Mouse (Mus musculus) brain, adult 2 months (tissue): ENCODE results near the gene Col4a2.
A peak's percentile ranks its signal among the peaks of the same experiment; 100 is the strongest.
"Not testable (repeated sequence)": the region's sequence is repeated elsewhere in the genome, so short reads cannot be mapped to it uniquely, and the experiment has no call there.

Source experiments
- DNase-seq: peaks from one replicate; pipeline ENCODE4 v3.0.0; 2011; ENCODE audit warnings: low read depth, low spot score

Gene Col4a2

GRCm38 (mm10) chr8:11459016-11459415 lies 146.4 kb downstream of the Col4a2 start:
- no peak for DNase-seq

- DNase-seq, result peak; percentile 46
Observed at GRCm38 (mm10) chr8:11460934-11461333, 148.3 kb downstream of the Col4a2 start.

GRCm38 (mm10) chr8:11461847-11462246 lies 149.2 kb downstream of the Col4a2 start:
- DNase-seq, result peak; percentile 52

- no peak for DNase-seq
Observed at GRCm38 (mm10) chr8:11462641-11463040, 150.0 kb downstream of the Col4a2 start.

- DNase-seq, result no peak
Observed at GRCm38 (mm10) chr8:11463541-11463888, 150.9 kb downstream of the Col4a2 start.

- no peak for DNase-seq
Observed at GRCm38 (mm10) chr8:11463889-11464706, 151.5 kb downstream of the Col4a2 start.

- no peak for DNase-seq
Observed at GRCm38 (mm10) chr8:11464707-11464964, 152.0 kb downstream of the Col4a2 start.

- no peak for DNase-seq
Observed at GRCm38 (mm10) chr8:11465619-11466018, 153.0 kb downstream of the Col4a2 start.

- DNase-seq, result not testable (repeated sequence)
Observed at GRCm38 (mm10) chr8:11466528-11466927, 153.9 kb downstream of the Col4a2 start.

- peak; percentile 58 for DNase-seq
Observed at GRCm38 (mm10) chr8:11469095-11469494, 156.5 kb downstream of the Col4a2 start.

GRCm38 (mm10) chr8:11470694-11471093 lies 158.1 kb downstream of the Col4a2 start:
- DNase-seq, result no peak

GRCm38 (mm10) chr8:11471309-11471708 lies 158.7 kb downstream of the Col4a2 start:
- no peak for DNase-seq

- no peak for DNase-seq
Observed at GRCm38 (mm10) chr8:11473072-11473471, 160.5 kb downstream of the Col4a2 start.

GRCm38 (mm10) chr8:11475397-11475796 lies 162.8 kb downstream of the Col4a2 start:
- DNase-seq, result no peak

GRCm38 (mm10) chr8:11475876-11476275 lies 163.3 kb downstream of the Col4a2 start:
- no peak for DNase-seq

GRCm38 (mm10) chr8:11476338-11477177 lies 164.0 kb downstream of the Col4a2 start:
- DNase-seq, result peak; percentile 45

- no peak for DNase-seq
Observed at GRCm38 (mm10) chr8:11477178-11477553, 164.6 kb downstream of the Col4a2 start.

GRCm38 (mm10) chr8:11477811-11478761 lies 165.5 kb downstream of the Col4a2 start, which contains the start of gene Rab20:
Gene Rab20, minus strand, starts transcription at chr8:11478710.
- no peak for DNase-seq

GRCm38 (mm10) chr8:11478807-11479527 lies 166.4 kb downstream of the Col4a2 start:
- DNase-seq, result no peak

GRCm38 (mm10) chr8:11479591-11479990 lies 167.0 kb downstream of the Col4a2 start:
- DNase-seq, result no peak

- DNase-seq, result no peak
Observed at GRCm38 (mm10) chr8:11481876-11482275, 169.3 kb downstream of the Col4a2 start.
